Mouse (Mus musculus): ENCODE results near the gene Olfr284.

Olfr284 gene

DNA sequence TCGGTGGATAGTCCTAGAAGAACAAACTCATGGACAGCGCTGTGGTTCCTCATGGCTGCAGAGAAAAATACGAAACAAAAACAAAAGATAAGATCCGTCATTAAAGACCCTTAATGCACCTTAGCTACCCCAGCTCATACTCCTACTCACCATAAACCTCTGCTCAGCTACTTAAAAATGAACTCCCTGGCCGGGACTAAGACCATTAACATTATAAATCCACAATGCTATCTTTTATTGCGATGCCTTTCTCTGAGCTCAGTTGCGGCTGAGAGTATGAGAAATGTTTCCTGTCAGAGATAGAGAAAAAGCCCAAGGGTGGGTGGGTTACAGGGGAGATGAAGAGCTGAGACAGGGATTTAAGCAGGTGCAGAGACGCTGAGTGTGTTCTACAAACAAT lies at the start of gene Olfr284:
Olfr284 (minus strand) TSS at position 101 of the 400 bp plus-strand sequence.
- no peak for DNase-seq (ENCODE audit: low spot score in 2 of 2)

DNA sequence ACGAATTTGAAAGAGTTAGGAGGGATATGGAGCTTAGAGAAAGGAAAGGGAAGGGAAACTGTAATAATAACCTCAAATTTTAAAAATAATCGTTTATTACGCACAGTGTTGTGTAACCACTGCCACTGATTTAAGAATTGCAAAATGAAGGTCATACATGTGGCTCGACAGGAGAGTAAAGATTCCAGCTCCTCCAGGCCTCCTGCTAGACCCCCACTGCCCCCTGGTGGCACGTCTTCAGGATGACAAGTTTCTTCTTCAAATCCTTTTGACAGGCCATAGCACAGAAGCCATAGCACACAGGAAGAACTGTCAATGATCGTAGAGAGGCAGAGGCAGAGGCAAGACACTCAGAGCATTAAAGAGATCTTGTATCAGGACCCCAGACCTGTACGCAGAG lies 49.0 kb upstream of the Olfr284 start:
- DNase-seq (ENCODE audit: low spot score in 2 of 2) = peak; percentile 9 to 62

DNA sequence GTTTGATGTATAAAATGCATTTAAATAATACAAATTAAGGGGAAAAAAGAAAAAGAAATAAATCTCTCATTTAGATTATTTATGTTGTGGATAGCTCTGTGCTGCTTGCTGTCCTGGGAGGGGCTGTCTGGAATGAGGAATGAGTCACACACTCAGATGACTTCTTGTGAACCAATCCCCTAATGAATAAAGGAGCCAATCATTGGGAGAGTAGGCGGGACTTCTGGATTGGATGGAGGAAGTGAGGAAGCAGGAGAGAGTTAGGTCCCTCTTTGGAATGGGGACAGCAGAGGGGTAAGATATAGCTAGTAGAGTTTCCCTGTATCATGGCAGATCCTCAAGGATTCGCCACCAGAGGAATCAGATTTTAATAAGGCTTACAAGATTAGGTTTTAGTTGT lies 46.8 kb upstream of the Olfr284 start:
- no peak for DNase-seq (ENCODE audit: low spot score in 2 of 2)

GRCm38 (mm10) chr15:98380846-98381245 lies 40.1 kb upstream of the Olfr284 start, which contains the start of gene Olfr283:
TSS of gene Olfr283 (minus strand) at chr15:98380946.
- no peak for DNase-seq (ENCODE audit: low spot score in 2 of 2)

DNA sequence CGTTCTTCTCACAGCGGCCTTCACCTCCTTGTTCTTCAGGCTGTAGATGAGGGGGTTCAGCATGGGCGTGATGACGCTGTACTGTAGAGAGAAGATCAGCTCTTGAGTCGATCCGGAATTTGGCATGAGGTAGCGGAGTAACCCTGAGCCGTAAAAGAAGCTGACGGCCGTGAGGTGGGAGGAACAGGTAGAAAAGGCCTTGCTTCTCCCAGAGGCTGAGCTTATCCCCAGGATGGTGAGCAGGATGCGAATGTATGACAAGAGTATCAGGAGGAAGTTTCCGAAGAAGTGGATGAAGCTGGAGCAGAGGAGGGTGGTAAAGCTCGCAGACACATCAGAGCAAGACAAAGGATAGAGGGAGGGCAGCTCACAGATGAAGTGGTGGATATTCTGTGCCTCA lies 37.4 kb upstream of the Olfr284 start:
- no peak for DNase-seq (ENCODE audit: low spot score in 2 of 2)

DNA sequence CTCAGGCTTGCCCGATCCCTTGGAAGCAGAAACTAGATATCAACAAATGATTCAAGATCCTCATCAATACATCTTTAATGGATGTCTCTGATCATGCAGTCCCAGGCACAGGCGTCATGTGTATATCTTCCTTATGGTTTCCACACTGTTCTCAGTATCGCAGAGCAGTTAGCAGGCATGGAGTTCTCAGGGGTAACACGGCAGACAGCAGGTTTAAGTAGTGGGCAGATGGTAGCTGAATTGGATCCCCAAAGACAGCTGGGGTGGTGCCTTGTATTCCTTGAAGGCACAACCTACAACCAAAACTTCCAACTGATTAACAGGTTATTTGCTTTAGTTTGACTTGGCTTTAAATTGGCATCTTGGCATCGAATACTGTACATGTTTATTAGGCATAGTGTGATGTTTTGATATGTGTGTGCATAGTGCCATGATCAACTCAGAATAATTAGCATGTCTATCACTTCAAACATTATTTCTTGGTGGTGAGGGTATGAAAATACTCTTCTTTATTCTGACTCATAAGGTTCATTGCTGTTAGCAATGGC lies 23.5 kb downstream of the Olfr284 start, which contains the start of gene Olfr285:
Olfr285 (minus strand) TSS at position 177 of the 548 bp plus-strand sequence.
- no peak for DNase-seq (ENCODE audit: low spot score in 2 of 2)

DNA sequence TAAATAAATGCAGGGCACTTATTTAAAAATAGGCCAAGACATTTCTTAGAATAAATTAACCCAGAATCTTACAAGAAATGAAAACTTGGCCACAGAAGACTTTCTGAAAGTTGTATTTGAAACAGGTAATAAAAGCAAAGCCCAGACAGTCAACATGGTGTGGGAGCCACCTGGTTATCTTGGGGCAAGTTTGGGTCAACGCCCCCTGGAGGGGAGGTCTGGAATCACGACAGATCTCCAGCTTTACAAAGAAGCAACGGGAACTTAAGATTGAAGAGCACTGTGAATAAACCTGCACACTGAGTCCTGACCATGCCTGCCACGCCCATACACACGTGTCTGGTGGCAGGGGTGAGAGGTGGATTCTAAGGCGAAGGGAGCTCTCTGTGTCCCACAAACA lies 25.1 kb downstream of the Olfr284 start:
- DNase-seq (ENCODE audit: low spot score in 2 of 2) = peak in 1 of 2 experiments; percentile 20

GRCm38 (mm10) chr15:98295628-98296551 lies 44.9 kb downstream of the Olfr284 start, which contains the start of gene Zfp641:
TSS of gene Zfp641 (minus strand) at chr15:98296161.
- no peak for DNase-seq (ENCODE audit: low spot score in 2 of 2)

GRCm38 (mm10) chr15:98293651-98294050 lies 47.1 kb downstream of the Olfr284 start:
- DNase-seq (ENCODE audit: low spot score in 2 of 2) = no peak

All from thymus, postnatal 10 days (tissue).